Mouse (Mus musculus): Measurements from ENCODE around the gene Clstn3.
"Not testable (repeated sequence)": the region's sequence is repeated elsewhere in the genome, so short reads cannot be mapped to it uniquely, and the experiment has no call there.

Clstn3 gene

GRCm38 (mm10) chr6:124414150-124414926, 50.3 kb downstream of the Clstn3 start:
- peak; percentile 13 for DNase-seq (ENCODE audit: low read depth, low spot score)

GRCm38 (mm10) chr6:124413770-124414149, 50.8 kb downstream of the Clstn3 start:
- no peak for DNase-seq (ENCODE audit: low read depth, low spot score)

- no peak for DNase-seq (ENCODE audit: low read depth, low spot score)
Measured at GRCm38 (mm10) chr6:124408355-124408754, 56.2 kb downstream of the Clstn3 start.

- no peak for DNase-seq (ENCODE audit: low read depth, low spot score)
Measured at GRCm38 (mm10) chr6:124407180-124407579, 57.4 kb downstream of the Clstn3 start.

- no peak for DNase-seq (ENCODE audit: low read depth, low spot score)
Measured at GRCm38 (mm10) chr6:124406326-124406725, 58.3 kb downstream of the Clstn3 start.

GRCm38 (mm10) chr6:124399738-124400137, 64.9 kb downstream of the Clstn3 start:
- no peak for DNase-seq (ENCODE audit: low read depth, low spot score)

GRCm38 (mm10) chr6:124394991-124395390, 69.6 kb downstream of the Clstn3 start:
- DNase-seq (ENCODE audit: low read depth, low spot score): not testable (repeated sequence)
